Mouse (Mus musculus) T-cell, adult 2 months (primary cell): Measurements from ENCODE around the gene Dscam.

Experiments
- DNase-seq: peaks from one replicate; pipeline ENCODE4 v3.0.0; 2022; ENCODE audit warnings: low spot score

The Dscam gene

DNA sequence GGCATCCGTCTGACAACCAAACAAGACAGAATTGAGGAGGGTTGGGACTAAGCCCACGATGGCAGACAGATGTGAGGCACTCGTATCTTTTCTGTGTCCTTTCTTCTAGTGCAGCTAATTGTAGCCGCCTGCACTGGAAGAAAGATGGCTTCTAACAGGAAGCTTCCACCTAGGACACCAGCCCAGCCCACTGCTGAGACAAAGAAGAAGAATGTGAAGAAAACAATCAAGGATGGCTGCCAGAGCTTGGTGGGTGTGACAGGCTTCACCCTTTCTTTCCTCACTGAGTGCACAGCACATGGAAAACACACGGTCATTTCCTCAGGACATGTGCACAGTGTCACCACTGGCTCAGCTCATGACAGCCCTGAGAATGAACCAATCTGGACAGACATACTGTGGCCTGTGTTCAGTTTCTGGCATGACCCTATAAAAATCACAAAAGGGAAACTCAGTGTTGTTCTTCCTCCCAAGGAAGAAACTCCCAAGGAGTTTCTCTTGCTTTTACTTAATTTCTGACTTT, 411.4 kb downstream of the Dscam start:
- no peak for DNase-seq

DNA sequence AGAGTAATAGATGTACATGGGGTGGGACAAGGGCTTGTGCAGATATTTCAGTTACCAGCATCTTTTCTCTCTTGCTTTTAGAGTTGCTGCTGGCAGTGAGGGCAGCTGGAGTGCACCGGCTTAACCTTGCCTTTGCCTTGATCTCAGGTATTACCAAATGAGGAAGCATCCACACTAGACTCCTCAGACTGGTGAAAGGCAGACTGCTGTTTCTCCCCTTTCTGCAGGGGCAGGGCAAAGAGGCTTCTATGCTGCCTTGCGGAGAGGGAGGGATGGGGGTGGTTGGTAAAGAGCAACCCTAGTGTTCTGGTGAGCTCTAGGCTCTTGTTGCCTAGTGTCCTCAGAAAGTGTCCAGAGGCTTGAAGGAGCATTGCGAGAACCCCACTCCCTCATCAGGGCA, 412.2 kb downstream of the Dscam start:
- DNase-seq, result no peak

DNA sequence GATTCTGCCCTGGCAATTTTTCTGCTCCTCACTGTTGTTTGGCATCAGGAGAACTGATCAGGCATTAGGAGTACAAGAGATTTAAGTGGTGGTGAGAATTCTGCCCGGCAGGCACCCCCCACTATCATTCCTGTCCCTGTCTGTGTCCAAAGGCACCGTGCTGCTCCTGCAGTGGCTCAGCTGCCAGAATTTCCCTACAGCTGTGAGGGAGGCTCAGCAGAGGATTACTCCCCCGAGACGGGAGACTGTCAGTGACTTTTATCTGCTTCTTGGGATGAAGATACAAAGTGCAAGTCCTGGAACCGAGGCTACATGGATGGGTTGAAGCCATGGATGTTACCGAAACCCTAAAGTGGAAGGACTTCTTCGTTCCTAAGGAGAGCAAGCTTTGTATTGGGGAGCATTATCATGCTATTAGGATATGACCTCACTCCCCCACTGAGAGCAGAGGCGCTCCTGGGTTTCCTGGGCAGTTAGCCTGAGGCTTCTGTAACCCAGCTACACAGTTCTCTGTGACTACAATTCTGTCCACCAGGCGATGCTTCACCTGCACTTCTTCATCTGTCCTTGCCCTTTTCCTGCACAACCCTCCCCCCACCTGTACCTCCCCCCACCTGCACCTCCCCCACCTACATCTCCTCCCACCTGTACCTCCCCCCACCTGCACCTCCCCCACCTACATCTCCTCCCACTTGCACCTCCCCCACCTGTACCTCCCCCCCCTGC, 412.8 kb downstream of the Dscam start:
- no peak for DNase-seq

DNA sequence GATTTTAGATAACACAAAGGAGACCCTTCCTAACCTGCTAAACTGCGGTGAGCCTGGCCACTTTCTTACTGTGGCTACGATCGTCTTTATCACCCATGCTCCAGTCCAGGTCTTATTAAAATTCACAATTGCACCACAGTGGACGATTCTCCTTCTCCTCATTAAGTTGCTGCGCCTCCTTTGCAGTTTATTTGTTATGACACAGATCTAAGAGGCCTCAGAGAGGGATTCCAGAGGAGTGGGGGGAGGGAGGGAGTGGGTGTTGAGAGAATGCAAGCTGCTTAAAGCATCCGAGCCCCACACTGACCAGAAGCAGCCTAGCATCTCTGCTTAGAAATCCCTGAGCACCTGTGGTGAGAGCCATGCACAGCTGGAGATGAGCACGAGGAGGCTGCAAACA, 413.6 kb downstream of the Dscam start:
- DNase-seq, result no peak

DNA sequence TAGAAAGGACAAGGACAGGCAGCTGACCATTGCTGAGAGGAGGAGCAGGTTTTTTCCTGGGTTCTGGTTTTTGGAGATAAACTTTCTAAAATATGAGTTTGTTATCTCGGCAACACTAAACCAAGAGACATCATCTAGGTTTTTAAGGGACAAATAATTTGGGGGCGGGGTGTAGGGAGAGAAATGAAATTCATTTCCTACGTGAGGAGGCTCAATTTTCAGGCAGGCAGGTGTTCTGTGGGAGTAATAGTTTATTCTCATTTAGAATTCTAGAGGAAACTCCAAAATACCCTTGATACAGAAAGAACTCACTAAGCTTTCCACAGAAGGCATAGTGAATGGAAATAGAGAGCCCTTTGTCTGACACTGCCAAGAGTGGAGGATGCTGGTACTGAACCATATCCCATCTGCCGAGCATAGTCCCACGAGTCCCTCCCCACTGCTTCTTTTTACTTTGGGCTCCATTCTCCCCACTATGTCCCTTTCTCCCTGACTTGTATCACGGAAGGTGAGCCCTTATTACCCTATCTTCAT, 415.5 kb downstream of the Dscam start:
- no peak for DNase-seq

DNA sequence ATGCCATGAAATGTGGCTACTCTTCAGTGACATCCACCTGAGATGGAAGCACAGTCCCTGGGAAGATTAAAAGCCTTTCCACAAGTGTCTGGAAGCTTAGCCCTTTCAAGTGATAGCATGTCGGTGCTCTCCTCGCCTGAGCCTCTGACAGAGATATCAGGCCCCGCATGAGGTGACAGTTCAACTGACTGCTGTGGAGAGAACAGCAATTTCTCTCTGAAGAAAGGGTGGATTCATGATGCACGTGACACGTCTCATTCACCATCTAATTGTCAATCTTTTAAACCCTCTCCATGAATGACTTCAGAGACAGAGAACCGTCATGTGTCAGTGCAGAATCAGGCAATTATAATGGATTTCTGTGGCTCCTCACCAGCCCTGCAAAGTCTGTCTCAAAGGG, 416.2 kb downstream of the Dscam start:
- DNase-seq, result no peak

DNA sequence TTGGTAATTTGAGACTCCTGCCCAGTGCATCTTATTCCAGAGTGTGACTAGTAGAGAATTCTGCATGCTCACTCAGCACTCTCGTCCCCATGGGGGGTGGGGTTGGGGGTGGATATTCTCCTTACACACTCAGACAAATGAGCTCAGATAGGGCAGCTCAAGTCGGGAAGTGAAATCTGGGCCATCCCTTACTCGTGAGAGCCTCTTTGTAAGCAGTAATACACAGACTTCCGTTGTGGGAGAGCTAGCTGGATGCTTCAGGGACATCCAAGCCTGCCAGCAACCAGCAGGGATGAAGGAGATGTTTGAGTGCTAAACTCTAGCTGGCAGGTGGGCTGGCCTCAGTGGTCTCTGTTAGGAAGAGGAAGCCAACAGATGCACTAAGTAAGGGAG, 416.8 kb downstream of the Dscam start:
- DNase-seq, result no peak

DNA sequence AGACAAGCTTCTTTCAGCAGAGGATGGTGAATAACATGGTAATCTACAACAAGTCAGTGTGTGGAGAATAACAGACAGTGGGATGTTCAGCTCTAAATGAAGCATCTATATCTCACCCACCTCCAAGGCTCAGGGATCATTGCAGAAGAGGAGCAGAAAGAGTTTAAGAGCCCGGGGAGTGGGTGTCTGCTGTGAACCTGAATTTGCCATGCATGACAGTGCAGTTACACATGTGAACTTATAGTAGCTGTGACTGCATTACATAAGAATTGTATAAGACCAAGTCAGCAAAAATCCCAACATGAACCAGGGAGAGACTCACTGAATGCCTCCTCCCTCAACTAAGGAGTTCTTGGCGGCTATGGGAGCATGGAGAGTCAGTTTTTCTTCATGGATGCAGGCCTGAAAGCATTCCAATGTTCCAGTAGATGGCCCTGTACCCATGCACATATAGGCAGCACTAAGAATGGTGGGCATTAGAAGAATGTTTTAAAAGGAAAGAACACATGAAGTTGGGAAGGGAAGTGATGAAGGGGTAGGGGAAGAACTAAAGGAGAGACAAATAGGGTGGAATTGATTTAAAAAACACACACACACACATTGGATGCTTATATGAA, 417.3 kb downstream of the Dscam start:
- DNase-seq, result no peak

DNA sequence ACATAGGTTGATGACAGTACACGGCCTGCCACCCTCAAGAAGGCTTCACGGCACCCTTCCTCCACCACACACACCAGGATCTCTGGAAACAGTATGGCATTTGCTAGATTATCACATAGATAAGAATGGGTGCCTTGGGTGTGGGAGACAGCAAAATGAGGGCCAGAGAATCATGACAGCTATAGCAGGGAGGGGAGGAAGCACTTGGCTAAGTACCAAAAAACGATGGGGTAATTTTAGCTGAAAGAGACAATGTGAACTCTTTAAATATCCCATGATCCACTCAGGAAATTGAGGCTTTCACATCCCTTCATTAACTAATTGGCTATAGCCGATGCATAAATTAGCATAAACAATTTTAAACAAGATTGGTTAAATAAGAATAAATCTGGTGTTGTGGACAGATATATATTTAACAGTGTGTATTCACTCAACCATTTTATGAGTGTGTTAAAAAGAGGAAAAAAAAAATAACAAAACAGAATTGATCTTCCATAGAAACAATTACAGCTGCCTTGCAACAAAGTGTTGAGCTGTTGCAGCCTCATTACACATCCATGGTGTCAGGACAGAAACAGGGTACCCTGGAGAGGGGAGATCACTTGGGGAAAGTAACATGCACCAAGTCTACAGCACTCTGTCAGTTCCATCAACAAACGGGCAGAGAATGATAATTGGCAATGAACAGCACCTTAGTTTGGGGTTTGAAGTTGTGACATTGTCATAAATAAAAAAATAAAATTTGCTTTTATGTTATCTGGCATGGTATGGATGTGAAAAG, 427.9 kb downstream of the Dscam start:
- no peak for DNase-seq

DNA sequence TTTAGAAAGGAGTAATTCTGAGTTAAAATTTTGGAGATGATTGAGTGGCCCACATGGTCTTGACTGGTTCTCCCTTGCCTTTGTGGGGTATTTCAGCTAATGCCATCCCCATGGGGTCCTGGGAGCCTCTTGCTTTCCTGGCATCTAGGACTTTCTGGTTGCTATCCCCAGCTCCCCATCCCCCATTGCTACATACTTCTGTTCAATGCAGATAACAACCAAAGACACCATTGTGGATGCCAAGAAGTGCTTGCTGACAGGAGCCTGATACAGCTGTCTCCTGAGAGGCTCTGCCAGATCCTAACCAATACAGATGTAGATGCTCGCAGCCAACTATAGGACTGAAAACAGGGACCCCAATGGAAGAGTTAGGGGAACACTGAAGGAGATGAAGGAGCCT, 429.2 kb downstream of the Dscam start:
- no peak for DNase-seq

DNA sequence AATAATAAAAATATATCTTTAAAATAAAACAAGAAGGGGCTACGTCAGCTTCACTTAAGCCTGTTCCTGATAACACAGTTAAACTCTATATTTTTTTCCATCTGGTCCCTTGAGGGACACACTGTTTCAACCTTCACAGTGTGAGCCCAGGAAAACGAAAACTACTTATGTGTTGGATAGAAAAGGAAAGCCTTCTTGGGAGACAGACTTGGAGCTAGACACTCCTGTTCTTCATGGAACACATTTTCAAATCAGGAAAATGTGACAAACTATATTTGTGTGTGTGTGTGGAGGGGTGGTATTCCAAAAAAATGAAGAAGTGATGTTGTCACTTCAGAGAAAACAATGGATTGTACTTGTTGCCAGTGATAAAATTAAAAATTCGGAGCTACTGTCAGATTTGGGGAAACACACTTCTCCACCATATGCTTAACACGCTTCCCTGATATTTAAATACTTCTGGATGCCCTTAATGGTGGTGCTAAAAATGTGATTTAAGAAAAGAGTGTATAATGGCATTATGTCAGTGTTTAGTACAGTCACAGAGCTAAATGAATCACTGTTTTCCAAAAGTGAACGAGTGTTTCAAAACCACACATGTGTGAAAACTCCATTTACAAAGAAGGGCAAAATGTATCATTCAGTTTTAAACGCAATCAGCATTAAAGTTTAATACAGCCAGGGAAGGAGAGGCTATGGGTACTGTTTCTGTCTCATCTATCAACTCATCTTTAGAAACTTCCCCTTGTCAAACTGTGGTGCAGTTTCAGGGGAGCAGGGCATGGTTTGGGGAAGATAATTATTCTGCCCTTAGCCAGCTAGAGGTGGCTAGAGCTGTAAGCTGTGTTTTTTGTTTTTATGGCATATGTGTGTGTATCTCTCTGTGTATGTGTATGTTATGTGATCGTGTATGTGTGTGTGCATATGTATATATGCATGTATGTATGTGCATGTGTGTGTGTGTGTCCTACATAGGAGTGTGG, 430.2 kb downstream of the Dscam start:
- DNase-seq, result no peak

DNA sequence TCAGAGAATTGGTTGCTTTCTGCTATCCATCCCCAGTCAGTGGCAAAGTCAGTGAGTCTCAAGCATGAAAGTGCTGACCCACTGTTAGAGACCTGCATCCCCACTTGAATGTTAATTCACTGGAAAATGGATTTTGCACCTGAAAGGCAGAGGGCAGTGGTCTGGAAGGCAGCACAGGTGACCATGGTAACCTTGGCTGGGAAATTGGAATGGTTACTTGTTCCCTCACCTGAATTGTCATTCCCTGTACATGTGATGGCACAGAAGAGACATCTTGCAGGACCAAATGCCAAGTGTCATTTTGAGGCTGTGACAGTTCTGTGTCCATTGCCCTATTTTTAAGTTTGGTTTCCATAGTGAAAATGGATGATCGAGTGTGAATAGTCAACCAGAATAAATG, 434.1 kb downstream of the Dscam start:
- DNase-seq, result no peak

DNA sequence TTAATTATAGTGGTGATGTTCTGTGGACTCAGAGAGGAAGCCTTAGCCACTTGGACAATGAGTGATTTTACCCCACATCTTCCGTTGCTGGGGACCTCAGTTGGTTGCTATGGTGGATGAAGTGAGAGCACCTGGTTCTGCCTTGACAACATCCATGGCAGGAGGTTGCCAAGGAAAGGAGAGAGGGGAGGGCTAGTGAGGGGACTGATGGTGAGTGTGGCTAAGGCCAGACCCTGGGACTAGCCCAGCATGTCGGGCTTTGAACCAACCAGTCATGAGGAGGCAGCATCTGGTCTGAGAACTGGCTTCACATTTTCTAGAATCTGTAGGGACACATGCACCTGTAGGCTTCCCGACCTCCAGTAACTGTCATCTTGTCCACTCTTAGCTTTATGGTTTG, 439.7 kb downstream of the Dscam start:
- no peak for DNase-seq

DNA sequence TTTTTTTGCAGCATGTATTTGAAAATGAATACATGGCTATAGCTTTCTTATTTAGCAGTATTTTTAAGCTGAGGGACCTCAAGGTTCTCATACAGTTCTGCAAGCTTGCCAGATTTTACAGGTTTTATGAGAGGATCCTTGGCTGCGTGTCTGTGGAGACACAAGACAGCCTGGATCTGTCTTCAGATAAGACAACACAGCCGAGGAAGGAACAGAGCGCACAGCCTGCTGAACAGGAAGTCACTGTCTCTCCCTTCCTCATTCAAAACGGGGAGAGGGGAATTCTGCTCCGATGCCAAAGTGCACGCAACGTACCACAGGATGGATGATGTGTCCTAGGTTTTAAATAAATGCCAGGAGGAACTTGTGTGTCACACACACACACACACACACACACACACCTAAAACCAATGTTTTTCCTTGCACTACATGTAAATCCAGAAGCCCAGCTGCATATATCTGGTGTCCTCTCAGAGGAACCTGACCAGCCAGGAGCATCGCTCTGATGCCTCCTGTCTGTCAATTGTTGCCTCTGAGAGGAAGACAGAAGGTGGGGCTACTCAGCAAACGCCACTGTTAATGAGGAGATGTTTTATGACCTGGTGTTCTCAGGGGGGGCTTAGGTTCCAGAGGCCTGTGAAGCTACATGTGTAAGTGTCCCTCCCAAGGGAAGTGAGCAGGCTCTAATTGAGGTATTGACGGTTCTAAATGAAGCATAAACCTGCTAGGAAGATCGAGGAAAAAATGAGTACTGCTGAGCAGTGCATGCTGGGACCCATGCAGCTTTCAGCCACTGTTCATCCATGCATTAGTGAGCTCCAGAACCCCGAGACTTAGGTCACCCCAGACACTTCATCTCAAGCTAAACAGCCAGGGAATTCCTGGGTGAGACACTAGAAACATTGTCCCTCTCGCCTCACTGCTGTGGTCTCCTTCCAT, 442.4 kb downstream of the Dscam start:
- no peak for DNase-seq

DNA sequence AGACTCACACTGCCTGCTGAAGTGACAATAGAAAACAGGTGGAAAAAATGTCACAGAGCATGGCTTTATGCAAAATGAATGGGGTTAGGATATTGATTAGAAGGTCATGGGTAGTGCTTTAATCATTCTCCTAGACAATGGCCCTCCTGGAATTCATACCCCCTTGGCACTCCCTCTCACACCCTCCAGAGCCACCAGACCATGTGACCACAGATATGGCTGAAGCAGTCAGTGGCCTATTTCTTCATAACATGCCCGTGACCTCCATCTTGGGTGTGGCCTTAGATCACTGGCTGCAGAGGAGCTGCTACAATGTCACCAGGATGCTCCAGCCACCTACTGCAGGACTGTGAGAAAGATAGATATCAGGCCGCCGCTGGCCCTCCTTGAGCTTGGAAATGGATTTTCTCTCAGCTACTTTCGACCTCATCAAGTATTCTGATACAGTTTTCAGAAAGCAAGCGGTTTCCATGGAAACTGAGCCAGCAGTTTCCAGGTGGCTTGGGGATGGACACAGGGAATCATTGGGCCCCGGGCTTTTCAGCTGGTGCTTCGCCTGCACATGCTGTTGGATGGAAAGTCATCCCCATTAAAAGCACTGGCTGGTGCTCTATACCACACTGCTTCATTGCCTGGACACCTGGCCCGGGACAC, 445.4 kb downstream of the Dscam start:
- no peak for DNase-seq

DNA sequence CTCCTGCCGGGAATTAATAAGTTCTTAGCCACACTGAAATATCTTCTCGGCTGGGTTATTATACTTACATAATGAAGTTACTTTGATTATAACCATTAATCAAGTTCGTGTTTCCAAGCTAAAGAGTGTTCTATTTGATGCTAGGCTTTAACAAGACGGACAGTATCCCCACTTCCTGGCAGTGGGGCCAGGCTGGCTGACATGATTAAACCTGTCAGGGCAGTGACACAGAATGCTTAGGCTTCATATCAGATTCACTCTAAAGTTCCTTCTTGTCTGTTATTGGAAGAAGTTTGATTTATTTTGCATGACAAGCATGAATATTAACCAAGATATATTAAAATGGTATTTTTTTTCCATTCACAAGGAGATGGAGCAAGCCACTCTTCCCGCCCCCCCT, 446.0 kb downstream of the Dscam start:
- no peak for DNase-seq

DNA sequence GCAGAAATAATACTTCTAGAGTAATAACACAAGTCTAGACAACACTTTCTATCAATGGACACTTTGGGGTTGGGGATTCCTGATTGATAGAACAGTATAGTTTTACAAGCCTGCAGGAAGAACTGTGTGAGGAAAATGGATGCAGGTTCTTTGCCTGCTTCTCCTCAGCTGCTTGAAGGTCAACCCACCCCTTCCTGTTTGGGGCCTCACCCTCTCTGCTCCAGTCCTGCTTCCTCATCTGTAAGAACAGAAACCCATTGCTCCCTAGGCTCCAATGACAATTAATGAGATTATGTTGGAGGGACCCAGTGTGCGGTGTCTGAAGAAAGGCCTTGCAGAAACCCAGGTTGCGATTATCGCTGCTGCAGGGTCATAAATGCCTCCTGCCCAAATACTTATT, 446.4 kb downstream of the Dscam start:
- DNase-seq, result no peak

DNA sequence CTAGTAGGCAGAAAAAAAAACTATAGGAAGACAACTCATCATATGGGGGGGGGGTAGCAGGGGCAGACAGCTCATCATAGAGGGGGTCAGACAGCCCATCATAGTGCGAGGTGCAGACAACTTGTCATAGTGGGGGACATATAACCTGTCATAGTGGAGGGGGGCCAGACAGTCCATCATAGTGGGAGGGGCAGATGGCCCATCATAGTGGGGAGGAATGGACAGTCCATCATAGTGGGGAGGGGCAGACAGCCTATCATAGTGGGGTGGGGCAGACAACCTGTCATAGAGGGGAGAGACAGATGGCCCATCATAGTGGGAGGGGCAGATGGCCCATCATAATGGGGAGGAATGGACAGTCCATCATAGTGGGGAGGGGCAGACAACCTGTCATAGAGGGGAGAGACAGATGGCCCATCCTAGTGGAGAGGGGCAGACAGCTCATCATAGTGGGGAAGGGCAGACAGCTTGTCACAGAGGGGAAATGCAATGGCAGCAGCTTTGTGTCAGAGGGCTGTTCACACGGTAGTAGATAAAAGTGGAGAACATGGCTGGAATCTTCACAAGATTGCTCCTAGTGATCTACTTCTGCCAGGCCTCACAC, 447.4 kb downstream of the Dscam start:
- no peak for DNase-seq

DNA sequence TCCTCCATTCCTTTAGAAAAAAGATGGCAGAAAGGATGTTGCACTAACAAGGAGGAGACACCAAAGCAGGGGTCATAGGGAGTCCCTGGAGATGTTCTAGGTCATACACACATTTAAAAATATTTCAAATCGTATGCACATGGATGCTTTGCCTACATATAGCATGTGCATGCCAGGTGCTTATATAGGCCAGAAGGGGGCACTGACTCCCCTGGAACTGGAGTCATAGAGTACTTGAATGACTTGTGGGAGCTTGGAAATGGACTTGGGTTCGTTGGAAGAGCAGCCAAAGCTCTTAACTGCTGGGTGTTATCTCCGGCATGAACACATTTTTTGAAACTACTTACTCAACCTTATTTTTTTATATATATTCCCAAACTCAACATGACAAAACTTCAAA, 448.4 kb downstream of the Dscam start:
- no peak for DNase-seq

DNA sequence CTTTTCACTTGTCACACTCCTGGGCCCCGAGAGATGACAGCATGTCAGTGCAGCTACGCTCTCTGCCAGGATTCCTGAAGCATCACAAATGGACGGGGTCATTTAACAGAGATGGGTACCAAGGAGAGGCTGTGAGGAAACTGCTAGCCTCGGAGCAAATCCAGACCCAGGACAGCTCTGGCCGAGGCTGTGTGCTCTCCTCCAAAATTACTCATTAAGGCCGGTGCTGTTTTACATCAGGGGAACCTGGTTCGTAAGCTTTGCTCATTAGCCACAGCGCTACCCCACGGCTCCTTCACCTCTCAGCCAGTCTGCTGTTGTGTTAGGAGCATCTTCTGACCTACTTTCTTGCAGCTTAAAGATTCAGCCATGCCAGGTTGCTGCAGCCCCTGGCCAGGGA, 449.3 kb downstream of the Dscam start:
- no peak for DNase-seq
